Mouse (Mus musculus) heart, postnatal 25 days (tissue): ENCODE results near the gene Khdc4. TPM values are rescaled to one million over a fixed set of nuclear protein-coding genes. Genes with fewer than 3 reads are reported as not detected.

Source experiments
- total RNA-seq, 2 experiments: library from RNA; stranded (reverse); gene quantifications; 2 replicates each; pipeline ENCODE4 v1.2.3; 2021

Khdc4 gene
- total RNA-seq, 2 experiments from 2014 or later: 27.1 to 28.8 TPM

Other genes with a start within 250 kb of the Khdc4 start
- 1 to 10 TPM; 1.9 to 3.7 TPM for gene Sema4a, start 224.6 kb upstream of the Khdc4 start, total RNA-seq
- 100 to 1,000 TPM; 121 to 132 TPM for gene Lmna, start 175.8 kb upstream of the Khdc4 start, total RNA-seq
- under 1 TPM; 0.39 to 0.61 TPM for gene Mex3a, start 153.4 kb upstream of the Khdc4 start, total RNA-seq
- gene Rab25, start 137.5 kb upstream of the Khdc4 start, total RNA-seq: not detected
- 10 to 100 TPM; 84.2 to 92.5 TPM for gene Lamtor2, start 132.7 kb upstream of the Khdc4 start, total RNA-seq
- gene Ubqln4, start 132.0 kb upstream of the Khdc4 start, total RNA-seq: 10 to 100 TPM; 67.4 to 71.2 TPM
- 10 to 100 TPM; 80.7 to 93.3 TPM for gene Ssr2, start 109.9 kb upstream of the Khdc4 start, total RNA-seq
- gene Arhgef2, start 79.8 kb upstream of the Khdc4 start, total RNA-seq: 10 to 100 TPM; 42.6 to 51.8 TPM
- gene Rxfp4, start 32.7 kb upstream of the Khdc4 start, total RNA-seq: not detected
- gene Rit1, start 31.0 kb downstream of the Khdc4 start, total RNA-seq: 10 to 100 TPM; 71.7 to 76.2 TPM
- 1 to 10 TPM; 3.8 to 7.3 TPM for gene Syt11, start 89.4 kb downstream of the Khdc4 start, total RNA-seq
- 10 to 100 TPM; 21.5 to 23.9 TPM for gene Gon4l, start 149.4 kb downstream of the Khdc4 start, total RNA-seq
- gene Msto1, start 228.2 kb downstream of the Khdc4 start, total RNA-seq: 10 to 100 TPM; 14.3 to 14.7 TPM